Mouse (Mus musculus): ENCODE results near the gene Prickle1.

The Prickle1 gene

GRCm38 (mm10) chr15:93594888-93595698, 598 bp downstream of the Prickle1 start:
- peak; percentile 25 for ATAC-seq (ENCODE audit: low TSS enrichment)

- no peak for ATAC-seq (ENCODE audit: low TSS enrichment)
Measured at GRCm38 (mm10) chr15:93594296-93594887, 1.3 kb downstream of the Prickle1 start.

GRCm38 (mm10) chr15:93592596-93592995, 3.1 kb downstream of the Prickle1 start:
- ATAC-seq (ENCODE audit: low TSS enrichment) = no peak

GRCm38 (mm10) chr15:93591831-93592321, 3.8 kb downstream of the Prickle1 start:
- ATAC-seq (ENCODE audit: low TSS enrichment) = peak; percentile 28

- ATAC-seq (ENCODE audit: low TSS enrichment) = no peak
Measured at GRCm38 (mm10) chr15:93591371-93591770, 4.3 kb downstream of the Prickle1 start.

- ATAC-seq (ENCODE audit: low TSS enrichment) = no peak
Measured at GRCm38 (mm10) chr15:93588401-93588800, 7.3 kb downstream of the Prickle1 start.

- ATAC-seq (ENCODE audit: low TSS enrichment) = no peak
Measured at GRCm38 (mm10) chr15:93587660-93588059, 8.0 kb downstream of the Prickle1 start.

GRCm38 (mm10) chr15:93583051-93583450, 12.6 kb downstream of the Prickle1 start:
- ATAC-seq (ENCODE audit: low TSS enrichment) = no peak

GRCm38 (mm10) chr15:93581736-93582135, 14.0 kb downstream of the Prickle1 start:
- ATAC-seq (ENCODE audit: low TSS enrichment) = peak; percentile 24; the same call in 1 of the 2 replicates

GRCm38 (mm10) chr15:93579899-93580298, 15.8 kb downstream of the Prickle1 start:
- ATAC-seq (ENCODE audit: low TSS enrichment) = peak; percentile 28; the same call in 1 of the 2 replicates

GRCm38 (mm10) chr15:93579100-93579499, 16.6 kb downstream of the Prickle1 start:
- no peak for ATAC-seq (ENCODE audit: low TSS enrichment)

GRCm38 (mm10) chr15:93576361-93576760, 19.3 kb downstream of the Prickle1 start:
- ATAC-seq (ENCODE audit: low TSS enrichment) = no peak

- peak; percentile 68 for ATAC-seq (ENCODE audit: low TSS enrichment)
Measured at GRCm38 (mm10) chr15:93575884-93576283, 19.8 kb downstream of the Prickle1 start.

GRCm38 (mm10) chr15:93572889-93573288, 22.8 kb downstream of the Prickle1 start:
- no peak for ATAC-seq (ENCODE audit: low TSS enrichment)

- no peak for ATAC-seq (ENCODE audit: low TSS enrichment)
Measured at GRCm38 (mm10) chr15:93570881-93571495, 24.7 kb downstream of the Prickle1 start.

- ATAC-seq (ENCODE audit: low TSS enrichment) = no peak
Measured at GRCm38 (mm10) chr15:93568911-93569310, 26.8 kb downstream of the Prickle1 start.

GRCm38 (mm10) chr15:93567546-93568307, 28.0 kb downstream of the Prickle1 start:
- ATAC-seq (ENCODE audit: low TSS enrichment) = peak; percentile 47; the same call in 1 of the 2 replicates

GRCm38 (mm10) chr15:93563491-93563890, 32.2 kb downstream of the Prickle1 start:
- ATAC-seq (ENCODE audit: low TSS enrichment) = no peak

- no peak for ATAC-seq (ENCODE audit: low TSS enrichment)
Measured at GRCm38 (mm10) chr15:93561540-93561939, 34.2 kb downstream of the Prickle1 start.

GRCm38 (mm10) chr15:93558421-93558820, 37.3 kb downstream of the Prickle1 start:
- ATAC-seq (ENCODE audit: low TSS enrichment) = no peak

- ATAC-seq (ENCODE audit: low TSS enrichment) = no peak
Measured at GRCm38 (mm10) chr15:93555719-93556118, 40.0 kb downstream of the Prickle1 start.
